Comparison of ENCODE assay signal across 23 mouse cellular contexts in the genomic region with DNA sequence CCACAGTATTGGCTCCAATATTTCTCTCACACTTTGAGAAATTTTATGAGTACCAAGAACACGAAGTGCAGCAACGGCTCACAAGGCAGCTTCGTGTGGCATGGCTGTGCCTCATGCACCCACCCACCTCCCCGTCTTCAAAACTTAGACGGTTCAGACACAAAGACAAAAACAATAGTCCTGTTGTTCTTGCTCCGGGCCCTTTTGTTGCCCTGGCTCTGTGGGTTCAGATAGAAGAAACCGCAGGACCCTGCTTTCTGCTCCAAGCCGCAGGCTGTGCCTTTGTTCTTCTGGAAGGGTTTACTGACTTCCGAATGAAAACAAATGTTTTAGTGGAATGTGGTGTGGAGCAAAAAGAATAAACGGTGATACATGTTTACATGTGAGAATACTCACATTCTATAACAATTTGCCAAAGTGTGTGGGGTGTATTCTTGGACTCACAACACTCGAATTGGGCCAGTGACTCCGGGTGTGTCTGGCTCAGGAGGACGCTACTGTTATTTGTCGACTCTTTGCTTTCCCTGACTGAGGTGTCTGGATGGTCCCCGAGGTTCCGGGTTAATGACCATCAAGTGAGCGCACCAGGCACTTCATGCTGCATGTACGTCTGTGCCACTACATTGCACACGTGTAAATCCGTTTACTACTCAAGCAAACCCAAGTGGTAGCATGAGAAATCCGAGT. TPM values are rescaled to one million over a fixed set of nuclear protein-coding genes. Genes with fewer than 3 reads are reported as not detected.
A peak's percentile ranks its signal among the peaks of the same experiment; 100 is the strongest.
DNase-seq lines count a peak whose midpoint lies in the region; ATAC-seq and TF ChIP-seq lines count a peak whose summit lies in the region.
"Had no signal": no experiment of that assay in that cellular context is flagged by ENCODE, and none has a peak within 500 bp of the region (broad histone marks: within the 10 kb centered on the region; RNA-seq: fewer than 3 reads in every experiment).

No protein-coding gene starts in this region.

- ATAC-seq in hindbrain, embryonic 11.5 days (ENCODE audit: low FRiP score), result no peak
- ATAC-seq in hindbrain, embryonic 13.5 days (ENCODE audit: low FRiP score), result no peak
- ATAC-seq in embryonic facial prominence, embryonic 15.5 days (ENCODE audit: insufficient number of reproducible peaks, low FRiP score, low TSS enrichment, low read depth), result peak; percentile 39; the same call in 1 of the 2 replicates
- no peak for ATAC-seq in monocyte, adult 5-6 weeks (replicated peaks; ENCODE audit: insufficient number of reproducible peaks, low FRiP score, low TSS enrichment, poor library complexity, severe bottlenecking)
- no peak for ATAC-seq in liver, postnatal 0 days
- ATAC-seq: forebrain, postnatal 0 days had no signal

- no peak for TF ChIP-seq CTCF in E14TG2a.4 (conservative IDR thresholded peaks at IDR 0.05; ENCODE audit: low read length)
- TF ChIP-seq CTCF in liver, postnatal 0 days (IDR thresholded peaks at IDR 0.05; ENCODE audit: low read depth), result no peak

- WGBS in hindbrain, embryonic 11.5 days, result 38% methylated on average over 21 of the region's 21 CpGs
- WGBS in hindbrain, embryonic 13.5 days, result 28% methylated on average over 21 of the region's 21 CpGs
- WGBS in embryonic facial prominence, embryonic 15.5 days, result 33% methylated on average over 21 of the region's 21 CpGs
- 71% methylated on average over 21 of the region's 21 CpGs for WGBS in liver, postnatal 0 days (ENCODE audit: insufficient replicate concordance)

- H3K9ac ChIP-seq in hindbrain, embryonic 11.5 days (ENCODE audit: low read depth, low read length), result no peak overlapping the region
- H3K9ac ChIP-seq in hindbrain, embryonic 13.5 days, result no peak overlapping the region
- H3K9ac ChIP-seq in embryonic facial prominence, embryonic 15.5 days, result no peak overlapping the region
- no peak overlapping the region for H3K9ac ChIP-seq in liver, postnatal 0 days (replicated peaks)
- H3K9ac ChIP-seq: forebrain, postnatal 0 days; stomach, embryonic 15.5 days had no signal

- no peak overlapping the region for H3K4me3 ChIP-seq in hindbrain, embryonic 11.5 days (ENCODE audit: low read depth, low read length)
- H3K4me3 ChIP-seq in hindbrain, embryonic 13.5 days, result no peak overlapping the region
- H3K4me3 ChIP-seq in E14TG2a.4 (replicated peaks; ENCODE audit: low read length), result peak overlapping the region; percentile 17; the same call in 1 of the 2 replicates
- no peak overlapping the region for H3K4me3 ChIP-seq in embryonic facial prominence, embryonic 15.5 days (replicated peaks)
- H3K4me3 ChIP-seq in liver, postnatal 0 days (ENCODE audit: low read depth, low read length), result no peak overlapping the region
- H3K4me3 ChIP-seq: erythroblast, embryonic 14.5 days; heart, embryonic 10.5 days; left cerebral cortex, adult 2 months; limb, embryonic 10.5 days; megakaryocyte, embryonic 14.5 days; stomach, embryonic 15.5 days had no signal

- no peaks in the 10 kb centered on the region for H3K36me3 ChIP-seq in hindbrain, embryonic 11.5 days (ENCODE audit: control insufficient read depth, insufficient read depth, low read length)
- no peaks in the 10 kb centered on the region for H3K36me3 ChIP-seq in hindbrain, embryonic 13.5 days
- H3K36me3 ChIP-seq in E14TG2a.4 (ENCODE audit: insufficient read depth, low read length), result no peaks in the 10 kb centered on the region
- H3K36me3 ChIP-seq in embryonic facial prominence, embryonic 15.5 days, result no peaks in the 10 kb centered on the region
- H3K36me3 ChIP-seq in liver, postnatal 0 days (replicated peaks; ENCODE audit: insufficient read depth, low read length), result no peaks in the 10 kb centered on the region
- H3K36me3 ChIP-seq: heart, embryonic 10.5 days; limb, embryonic 10.5 days; stomach, embryonic 15.5 days had no signal

- no peaks in the 10 kb centered on the region for H3K9me3 ChIP-seq in hindbrain, embryonic 11.5 days (ENCODE audit: control insufficient read depth, low read length)
- H3K9me3 ChIP-seq in hindbrain, embryonic 13.5 days, result no peaks in the 10 kb centered on the region
- H3K9me3 ChIP-seq in E14TG2a.4 (ENCODE audit: low read length), result no peaks in the 10 kb centered on the region
- no peaks in the 10 kb centered on the region for H3K9me3 ChIP-seq in embryonic facial prominence, embryonic 15.5 days (replicated peaks)
- no peaks in the 10 kb centered on the region for H3K9me3 ChIP-seq in liver, postnatal 0 days (ENCODE audit: low read length)
- H3K9me3 ChIP-seq: heart, embryonic 10.5 days; limb, embryonic 10.5 days; stomach, embryonic 15.5 days had no signal

- H3K27me3 ChIP-seq in hindbrain, embryonic 11.5 days (ENCODE audit: control insufficient read depth, insufficient read depth, low read length), result no peaks in the 10 kb centered on the region
- H3K27me3 ChIP-seq in hindbrain, embryonic 13.5 days, result no peaks in the 10 kb centered on the region
- H3K27me3 ChIP-seq in E14TG2a.4 (ENCODE audit: insufficient read depth, low read length), result peaks cover 7% of the 10 kb centered on the region; the same call in 1 of the 2 replicates
- no peaks in the 10 kb centered on the region for H3K27me3 ChIP-seq in embryonic facial prominence, embryonic 15.5 days
- no peaks in the 10 kb centered on the region for H3K27me3 ChIP-seq in liver, postnatal 0 days (ENCODE audit: insufficient read depth, low read length)
- H3K27me3 ChIP-seq: stomach, embryonic 15.5 days had no signal

- H3K4me1 ChIP-seq in hindbrain, embryonic 11.5 days (replicated peaks; ENCODE audit: control insufficient read depth, insufficient read depth, low read length), result no peaks in the 10 kb centered on the region
- H3K4me1 ChIP-seq in hindbrain, embryonic 13.5 days (replicated peaks), result 0 out of 2 replicates have a peak, but pooled peaks cover 5% of the 10 kb centered on the region
- peaks cover 16% of the 10 kb centered on the region for H3K4me1 ChIP-seq in E14TG2a.4 (replicated peaks; ENCODE audit: low read depth, low read length)
- H3K4me1 ChIP-seq in embryonic facial prominence, embryonic 15.5 days, result peaks cover 9% of the 10 kb centered on the region; the same call in 1 of the 2 replicates
- no peaks in the 10 kb centered on the region for H3K4me1 ChIP-seq in liver, postnatal 0 days (ENCODE audit: insufficient read depth)
- H3K4me1 ChIP-seq: limb, embryonic 10.5 days; stomach, embryonic 15.5 days had no signal

- DNase-seq in hindbrain, embryonic 11.5 days (ENCODE audit: low spot score), result peak; percentile 46
- peak; percentile 26 for DNase-seq in R1 (ENCODE audit: low read depth, low spot score)
- no peak for DNase-seq in right cerebral cortex, postnatal 4 days
- no peak for DNase-seq in liver, postnatal 0 days
- DNase-seq: adrenal gland, postnatal 25 days; forebrain, postnatal 0 days; kidney, adult 18-20 months; kidney, postnatal 10 days; lung, adult 2 months; right cerebral cortex, postnatal 25 days; thymus, adult 2 months had no signal

- TF ChIP-seq EP300 in liver, postnatal 0 days (IDR thresholded peaks at IDR 0.05; ENCODE audit: low read depth), result no peak

- H3K27ac ChIP-seq in hindbrain, embryonic 11.5 days (ENCODE audit: low read depth, low read length), result no peak overlapping the region
- no peak overlapping the region for H3K27ac ChIP-seq in hindbrain, embryonic 13.5 days
- 0 out of 2 replicates have a peak overlapping the region, but pooled peaks have one; percentile 14 for H3K27ac ChIP-seq in embryonic facial prominence, embryonic 15.5 days (replicated peaks)
- H3K27ac ChIP-seq in liver, postnatal 0 days (ENCODE audit: low read depth), result no peak overlapping the region
- H3K27ac ChIP-seq: heart, embryonic 10.5 days; left cerebral cortex, adult 2 months; limb, embryonic 10.5 days; stomach, embryonic 15.5 days had no signal

- H3K4me2 ChIP-seq in hindbrain, embryonic 11.5 days (replicated peaks; ENCODE audit: low read depth, low read length), result no peak overlapping the region
- no peak overlapping the region for H3K4me2 ChIP-seq in hindbrain, embryonic 13.5 days
- no peak overlapping the region for H3K4me2 ChIP-seq in embryonic facial prominence, embryonic 15.5 days (replicated peaks)
- H3K4me2 ChIP-seq in liver, postnatal 0 days (ENCODE audit: low read depth, low read length), result no peak overlapping the region
- H3K4me2 ChIP-seq: liver, embryonic 11.5 days; stomach, embryonic 15.5 days had no signal

RNA-seq across cellular contexts. Expression of a gene that starts 5.5 kb away (rescaled TPM):
- polyA plus RNA-seq in hindbrain, embryonic 11.5 days (2014; fragmentation: Nextera tagmentation; extraction: Ambion mirVana), result 0.42 and 0.45 TPM in 2 replicates
- polyA plus RNA-seq in hindbrain, embryonic 13.5 days (2015; fragmentation: Nextera tagmentation; extraction: Ambion mirVana), result 1.6 and 2.0 TPM in 2 replicates
- 8.5 and 9.3 TPM in 2 replicates for polyA plus RNA-seq in embryonic facial prominence, embryonic 15.5 days (2015; fragmentation: Nextera tagmentation; extraction: Ambion mirVana)
- not detected in 3 replicates for total RNA-seq in monocyte, adult 5-6 weeks (2017)
- polyA plus RNA-seq in liver, postnatal 0 days (2015; fragmentation: Nextera tagmentation; extraction: Ambion mirVana), result 0.14 and 0.23 TPM in 2 replicates
- total RNA-seq: ES-E14 had no signal
- polyA plus RNA-seq: erythroblast, embryonic 14.5 days; limb, embryonic 10.5 days; liver, embryonic 11.5 days had no signal

RNA-seq across cellular contexts. Expression of a gene that starts 10.4 kb away (rescaled TPM):
- polyA plus RNA-seq in hindbrain, embryonic 11.5 days (2014; fragmentation: Nextera tagmentation; extraction: Ambion mirVana), result 113 TPM in 2 replicates
- polyA plus RNA-seq in hindbrain, embryonic 13.5 days (2015; fragmentation: Nextera tagmentation; extraction: Ambion mirVana), result 246 and 258 TPM in 2 replicates
- polyA plus RNA-seq in embryonic facial prominence, embryonic 15.5 days (2015; fragmentation: Nextera tagmentation; extraction: Ambion mirVana), result 59.4 and 61.7 TPM in 2 replicates
- total RNA-seq in monocyte, adult 5-6 weeks (2017), result 4.3 to 12.5 TPM (median 5.0 TPM) in 3 replicates
- polyA plus RNA-seq in liver, postnatal 0 days (2015; fragmentation: Nextera tagmentation; extraction: Ambion mirVana), result 2.7 and 3.0 TPM in 2 replicates

Comparison
In these comparisons a context has a peak if more than half of its experiments do, and no peak if none do; other contexts are left out.
1. DNase-seq: peak in hindbrain, embryonic 11.5 days (single experiment) and R1 (single experiment); none in right cerebral cortex, postnatal 4 days (single experiment) and liver, postnatal 0 days (single experiment).
2. RNA of a gene that starts 10.4 kb away (polyA plus RNA-seq): 246 to 258 TPM in hindbrain, embryonic 13.5 days, 113 TPM in hindbrain, embryonic 11.5 days and 59.4 to 61.7 TPM in embryonic facial prominence, embryonic 15.5 days; 2.7 to 3.0 TPM in liver, postnatal 0 days; every median in the first group is over 10 times any median in the second.